Mouse (Mus musculus) lung, adult 18-20 months (tissue): Measurements from ENCODE around the gene Isg20.

Experiments used
- DNase-seq, 2 experiments: peaks; one replicate each; pipeline ENCODE4 v3.0.0; 2022; ENCODE audit warnings: mixed read lengths in 2 of 2

Gene Isg20

GRCm38 (mm10) chr7:78904175-78904574 lies 9.0 kb upstream of the Isg20 start:
- peak; percentile 24 to 44 for DNase-seq

- DNase-seq, result no peak
Observed at GRCm38 (mm10) chr7:78909026-78909425, 4.2 kb upstream of the Isg20 start.

- DNase-seq, result no peak
Observed at GRCm38 (mm10) chr7:78910336-78911098, 2.7 kb upstream of the Isg20 start.

GRCm38 (mm10) chr7:78911209-78911608 lies 2.0 kb upstream of the Isg20 start:
- no peak for DNase-seq

GRCm38 (mm10) chr7:78912253-78912973 lies 811 bp upstream of the Isg20 start:
- DNase-seq, result peak; percentile 16 to 33

GRCm38 (mm10) chr7:78913649-78914544 lies 673 bp downstream of the Isg20 start:
- DNase-seq, result peak; percentile 94 to 96

GRCm38 (mm10) chr7:78914545-78914845 lies 1.3 kb downstream of the Isg20 start:
- DNase-seq, result no peak

- peak in 1 of 2 experiments; percentile 26 for DNase-seq
Observed at GRCm38 (mm10) chr7:78914896-78915510, 1.8 kb downstream of the Isg20 start.

GRCm38 (mm10) chr7:78918686-78919085 lies 5.5 kb downstream of the Isg20 start:
- peak; percentile 32 to 52 for DNase-seq

- DNase-seq, result no peak
Observed at GRCm38 (mm10) chr7:78922506-78922905, 9.3 kb downstream of the Isg20 start.

- DNase-seq, result peak; percentile 26 to 64
Observed at GRCm38 (mm10) chr7:78924300-78924699, 11.1 kb downstream of the Isg20 start.

- DNase-seq, result no peak
Observed at GRCm38 (mm10) chr7:78924796-78925195, 11.6 kb downstream of the Isg20 start.

- no peak for DNase-seq
Observed at GRCm38 (mm10) chr7:78925680-78926079, 12.5 kb downstream of the Isg20 start.

GRCm38 (mm10) chr7:78926156-78926555 lies 12.9 kb downstream of the Isg20 start:
- no peak for DNase-seq

- no peak for DNase-seq
Observed at GRCm38 (mm10) chr7:78927266-78927665, 14.0 kb downstream of the Isg20 start.

GRCm38 (mm10) chr7:78938957-78939602 lies 25.9 kb downstream of the Isg20 start:
- no peak for DNase-seq

- no peak for DNase-seq
Observed at GRCm38 (mm10) chr7:78940971-78941370, 27.7 kb downstream of the Isg20 start.

GRCm38 (mm10) chr7:78942544-78942943 lies 29.3 kb downstream of the Isg20 start:
- DNase-seq, result no peak

- no peak for DNase-seq
Observed at GRCm38 (mm10) chr7:78953886-78954572, 40.8 kb downstream of the Isg20 start.

- DNase-seq, result no peak
Observed at GRCm38 (mm10) chr7:78954619-78955018, 41.4 kb downstream of the Isg20 start.

GRCm38 (mm10) chr7:78955086-78955485 lies 41.9 kb downstream of the Isg20 start:
- no peak for DNase-seq
